Mouse (Mus musculus): ENCODE measurements around the gene Polr1d.

The Polr1d gene

DNA sequence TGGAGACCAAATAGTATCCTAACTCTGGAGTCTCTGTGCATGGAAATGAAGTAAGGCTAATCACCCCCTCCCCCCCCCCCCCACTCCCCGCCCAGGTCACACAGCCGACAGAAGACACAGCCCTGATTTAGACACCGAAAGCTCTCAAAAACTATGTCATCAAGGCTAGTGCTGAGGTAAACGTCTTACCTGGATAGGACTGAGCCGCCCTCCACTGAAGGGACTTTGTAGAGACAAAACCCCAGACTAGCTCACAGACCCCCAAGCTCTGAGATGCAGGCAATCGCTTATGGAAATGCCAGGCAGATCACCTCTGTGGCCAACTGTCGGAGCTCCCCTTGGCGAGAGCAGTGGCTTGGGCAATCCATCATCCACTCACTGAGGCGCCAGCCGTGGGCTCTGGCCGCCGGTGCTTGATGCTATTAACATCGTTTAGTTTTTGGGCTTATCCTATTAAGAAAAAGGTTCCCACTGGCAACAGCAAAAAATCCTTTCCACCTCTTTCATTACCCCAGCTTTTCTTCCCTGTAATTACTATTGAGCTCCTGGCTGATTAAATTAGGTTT is 78.0 kb downstream of the Polr1d start:
- no peak for DNase-seq

DNA sequence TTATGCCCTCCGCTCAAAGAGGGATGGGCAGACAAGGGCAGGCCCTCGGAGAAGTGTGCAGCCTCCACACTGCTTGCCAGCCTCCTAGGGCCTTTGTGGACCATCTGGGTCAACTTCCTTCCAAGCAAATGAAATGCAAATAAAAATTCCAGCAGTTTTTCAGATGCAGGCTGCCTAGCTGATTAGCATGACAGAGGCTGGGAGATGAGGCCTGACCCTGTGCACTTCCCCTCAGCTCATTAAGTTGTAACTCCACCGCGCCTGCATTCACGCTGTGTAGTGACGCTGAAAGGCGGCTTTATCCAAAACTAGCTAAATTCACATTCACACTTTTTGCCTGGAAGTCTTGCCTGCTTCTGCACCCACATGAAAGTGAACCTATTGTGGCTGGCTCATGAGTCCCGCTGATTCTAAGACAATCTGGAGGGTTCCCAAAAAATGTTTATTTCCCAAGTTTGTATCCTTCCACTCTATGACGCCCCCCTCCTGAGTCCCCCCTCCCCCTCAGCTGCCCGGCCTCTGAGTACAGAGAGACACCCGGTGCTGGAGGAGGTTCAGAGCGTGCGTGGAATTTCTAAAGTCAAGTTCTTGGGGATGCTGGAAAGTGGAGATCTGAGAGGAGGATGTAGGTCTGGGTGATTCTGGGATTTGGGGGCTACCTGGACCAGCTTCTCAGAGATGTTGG is 78.7 kb downstream of the Polr1d start:
- DNase-seq, result no peak

DNA sequence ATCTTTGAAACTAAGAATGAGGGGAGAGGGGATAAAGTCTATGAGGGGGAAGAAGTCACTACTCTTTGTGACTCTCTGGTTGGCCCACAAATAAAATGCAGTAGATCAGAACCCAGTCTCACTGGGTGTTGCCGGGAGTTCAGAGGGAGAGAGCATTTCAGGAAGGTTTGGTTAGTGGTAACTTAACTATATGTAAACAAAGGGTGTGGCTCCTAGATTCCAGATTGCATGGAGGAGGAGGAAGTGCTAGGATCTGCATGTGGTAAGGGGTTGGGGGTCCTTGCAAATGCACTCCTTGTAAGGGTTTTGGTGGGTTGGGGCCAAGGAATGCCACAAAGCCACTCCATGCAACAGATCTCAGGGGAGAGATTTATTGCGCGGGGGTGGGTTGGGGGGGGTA is 79.5 kb downstream of the Polr1d start:
- no peak for DNase-seq

DNA sequence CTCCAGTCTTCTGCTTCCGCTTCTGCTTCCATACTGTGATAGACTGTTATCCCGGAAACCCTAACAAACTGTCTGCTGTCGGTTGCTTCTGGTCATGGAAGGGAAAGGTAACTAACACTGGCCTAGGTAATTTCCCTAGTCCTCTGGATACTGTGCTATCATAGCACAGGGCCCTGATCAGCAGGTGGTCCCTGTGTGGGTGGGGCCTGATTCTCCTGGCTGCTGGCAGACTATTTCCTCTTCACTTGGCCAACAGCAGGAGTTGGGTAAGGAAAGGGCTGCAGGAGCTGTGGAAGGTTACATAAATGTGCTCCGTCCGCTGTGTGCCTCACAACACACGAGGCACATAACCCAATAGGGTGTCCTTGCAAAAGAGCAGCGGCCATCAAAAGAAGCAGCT is 80.6 kb downstream of the Polr1d start:
- no peak for DNase-seq

DNA sequence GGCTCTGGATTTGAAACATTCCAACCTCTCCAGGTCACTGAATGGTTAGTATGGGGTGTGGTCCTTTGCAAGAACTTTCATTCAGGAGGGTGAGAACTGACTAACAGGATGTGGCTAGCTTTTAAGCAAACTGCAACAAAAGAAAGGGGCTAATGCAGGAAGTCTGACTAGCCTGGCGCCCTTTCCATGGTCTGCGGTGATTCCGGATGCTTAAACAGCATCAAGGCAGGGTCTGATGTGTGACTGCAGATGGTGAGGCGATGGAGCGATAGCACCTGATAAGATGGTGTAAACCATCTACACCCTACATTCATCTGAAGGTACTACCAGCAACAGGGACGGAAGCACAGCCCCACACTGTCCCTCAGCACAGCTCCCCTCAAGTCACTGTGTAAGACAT is 82.5 kb downstream of the Polr1d start:
- DNase-seq, result no peak

DNA sequence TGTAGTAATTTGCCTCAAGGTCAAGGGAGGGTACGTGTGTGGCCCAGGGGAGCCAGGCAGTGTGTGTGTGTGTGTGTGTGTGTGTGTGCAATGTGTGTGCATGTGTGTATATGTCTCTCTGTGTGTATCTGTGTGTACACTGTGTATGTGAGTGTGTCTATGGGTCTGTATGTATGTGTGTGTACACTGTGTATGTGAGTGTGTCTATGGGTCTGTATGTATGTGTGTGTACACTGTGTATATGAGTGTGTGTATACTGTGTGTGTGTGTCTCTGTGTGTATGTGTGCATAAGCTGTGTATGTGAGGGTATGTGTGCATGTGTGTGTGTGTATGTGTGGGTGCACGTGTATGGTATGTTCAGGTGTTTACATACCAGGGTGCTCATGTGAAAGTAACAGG is 82.9 kb downstream of the Polr1d start:
- no peak for DNase-seq

Data from cerebellum, adult 11 months (tissue).